Mouse (Mus musculus) v-Abl transformed pro-B cells (cell line): ENCODE measurements around the gene 2200002J24Rik.

Source experiments
- in situ Hi-C, 2 experiments: fragments of 400-800 bp; cut with MboI; formaldehyde crosslinking; loops; one replicate each; pipeline ENCODE4 v1.15.1; 2025; ENCODE audit not compliant: unreplicated experiment in 2 of 2

The 2200002J24Rik gene

GRCm38 (mm10) chr7:30698589-30698988 is at the start of gene 2200002J24Rik:
TSS of gene 2200002J24Rik (plus strand) at chr7:30698926.
- in situ Hi-C loops = no loop called here

- in situ Hi-C loops = loop anchor here in 1 of 2 experiments (25.0 kb wide), 1 partner anchor 112 kb away; the partner anchor contains the start of genes Dmkn and Sbsn
Observed at GRCm38 (mm10) chr7:30649591-30650540, 48.9 kb upstream of the 2200002J24Rik start, which contains the start of gene Rbm42. TSS of gene Rbm42 (minus strand) at chr7:30650317.

- in situ Hi-C loops = loop anchor here (5.0 to 25.0 kb wide), 2 partner anchors 98 kb away; partner anchors contain the start of genes Dmkn (in 2 of the 2) and Sbsn (in 1 of the 2)
Observed at GRCm38 (mm10) chr7:30664529-30665200, 34.1 kb upstream of the 2200002J24Rik start, which contains the start of gene Haus5. TSS of gene Haus5 (minus strand) at chr7:30664994.

- in situ Hi-C loops = loop anchor here (5.0 to 25.0 kb wide), 2 partner anchors 97 kb away; partner anchors contain the start of genes Dmkn (in 2 of the 2) and Sbsn (in 1 of the 2)
Observed at GRCm38 (mm10) chr7:30665321-30665720, 33.4 kb upstream of the 2200002J24Rik start.

- in situ Hi-C loops = loop anchor here (5.0 to 25.0 kb wide), 2 partner anchors 93 kb away; partner anchors contain the start of genes Dmkn (in 2 of the 2) and Sbsn (in 1 of the 2)
Observed at GRCm38 (mm10) chr7:30669229-30669628, 29.5 kb upstream of the 2200002J24Rik start.

GRCm38 (mm10) chr7:30671480-30671879 is 27.2 kb upstream of the 2200002J24Rik start, which contains the start of gene Pmis2:
TSS of gene Pmis2 (minus strand) at chr7:30671605.
- in situ Hi-C loops = loop anchor here in 1 of 2 experiments (25.0 kb wide), 1 partner anchor 91 kb away; the partner anchor contains the start of genes Dmkn and Sbsn

GRCm38 (mm10) chr7:30678263-30678975 is 20.3 kb upstream of the 2200002J24Rik start:
- in situ Hi-C loops = no loop called here

GRCm38 (mm10) chr7:30681897-30682296 is 16.8 kb upstream of the 2200002J24Rik start:
- in situ Hi-C loops = no loop called here

GRCm38 (mm10) chr7:30683425-30683824 is 15.3 kb upstream of the 2200002J24Rik start:
- in situ Hi-C loops = no loop called here

GRCm38 (mm10) chr7:30688325-30688724 is 10.4 kb upstream of the 2200002J24Rik start:
- in situ Hi-C loops = no loop called here

- in situ Hi-C loops = no loop called here
Observed at GRCm38 (mm10) chr7:30698101-30698500, 625 bp upstream of the 2200002J24Rik start.

GRCm38 (mm10) chr7:30706214-30706882 is 7.6 kb downstream of the 2200002J24Rik start:
- in situ Hi-C loops = no loop called here

- in situ Hi-C loops = no loop called here
Observed at GRCm38 (mm10) chr7:30707441-30707840, 8.7 kb downstream of the 2200002J24Rik start.

- in situ Hi-C loops = no loop called here
Observed at GRCm38 (mm10) chr7:30711942-30712341, 13.2 kb downstream of the 2200002J24Rik start, which contains the start of gene Atp4a. TSS of gene Atp4a (plus strand) at chr7:30712209.

GRCm38 (mm10) chr7:30717006-30717715 is 18.4 kb downstream of the 2200002J24Rik start:
- in situ Hi-C loops = no loop called here

- in situ Hi-C loops = no loop called here
Observed at GRCm38 (mm10) chr7:30717716-30718046, 19.0 kb downstream of the 2200002J24Rik start.

- in situ Hi-C loops = no loop called here
Observed at GRCm38 (mm10) chr7:30719669-30720068, 20.9 kb downstream of the 2200002J24Rik start.

- in situ Hi-C loops = no loop called here
Observed at GRCm38 (mm10) chr7:30721286-30721685, 22.6 kb downstream of the 2200002J24Rik start.
